Mouse (Mus musculus): ENCODE results near the gene Kmo. TPM values are rescaled to one million over a fixed set of nuclear protein-coding genes. Genes with fewer than 3 reads are reported as not detected.

Kmo gene
- total and polyA plus RNA-seq, 2 experiments, result 69.1 to 319 TPM

- no peaks in the 10 kb centered on the region for H3K79me2 ChIP-seq (ENCODE audit: control insufficient read depth, insufficient read depth, low read length)
- TF ChIP-seq CTCF (IDR thresholded peaks at IDR 0.05; ENCODE audit: low read depth, low read length), result no peak
- no peak overlapping the region for H3K4me3 ChIP-seq (ENCODE audit: insufficient read depth, low read depth, low read length)
- H3K9ac ChIP-seq (ENCODE audit: low read depth, low read length), result no peak overlapping the region
- no peaks in the 10 kb centered on the region for H3K4me1 ChIP-seq (ENCODE audit: control insufficient read depth, insufficient read depth, low read length)
- 52% methylated on average over 4 of the region's 4 CpGs for WGBS
- no peak overlapping the region for H3K27ac ChIP-seq (replicated peaks; ENCODE audit: insufficient read depth, low read depth, low read length)
- no peak for DNase-seq (ENCODE audit: extremely low read depth, low read depth, low spot score)
- H3K36me3 ChIP-seq (ENCODE audit: control insufficient read depth, insufficient read depth, low read length), result no peaks in the 10 kb centered on the region
- no peaks in the 10 kb centered on the region for H3K27me3 ChIP-seq (ENCODE audit: control insufficient read depth, insufficient read depth, low read length)
These were observed 81.0 kb downstream of the Kmo start for GRCm38 (mm10) chr1:175701145-175701544.

GRCm38 (mm10) chr1:175707599-175707998, 87.4 kb downstream of the Kmo start:
- Histone ChIP-seq H3K27me3 (ENCODE audit: control insufficient read depth, insufficient read depth, low read length) (no peaks in the 10 kb centered on the region), H3K4me3 (ENCODE audit: insufficient read depth, low read depth, low read length) (no peak overlapping the region), H3K36me3 (ENCODE audit: control insufficient read depth, insufficient read depth, low read length) (no peaks in the 10 kb centered on the region), H3K27ac (replicated peaks; ENCODE audit: insufficient read depth, low read depth, low read length) (no peak overlapping the region), H3K79me2 (ENCODE audit: control insufficient read depth, insufficient read depth, low read length) (no peaks in the 10 kb centered on the region), H3K9ac (ENCODE audit: low read depth, low read length) (no peak overlapping the region), H3K4me1 (ENCODE audit: control insufficient read depth, insufficient read depth, low read length) (no peaks in the 10 kb centered on the region)
- DNase-seq (ENCODE audit: extremely low read depth, low read depth, low spot score), result no peak
- TF ChIP-seq POLR2A (IDR thresholded peaks at IDR 0.05; ENCODE audit: extremely low read depth, insufficient read depth, low read length), result no peak
- TF ChIP-seq CTCF (IDR thresholded peaks at IDR 0.05; ENCODE audit: low read depth, low read length), result no peak
- WGBS, result 81% methylated on average over 5 of the region's 5 CpGs

- Histone ChIP-seq H3K36me3 (ENCODE audit: control insufficient read depth, insufficient read depth, low read length) (no peaks in the 10 kb centered on the region), H3K79me2 (ENCODE audit: control insufficient read depth, insufficient read depth, low read length) (no peaks in the 10 kb centered on the region), H3K27ac (replicated peaks; ENCODE audit: insufficient read depth, low read depth, low read length) (no peak overlapping the region), H3K4me3 (ENCODE audit: insufficient read depth, low read depth, low read length) (no peak overlapping the region), H3K27me3 (ENCODE audit: control insufficient read depth, insufficient read depth, low read length) (no peaks in the 10 kb centered on the region), H3K9ac (ENCODE audit: low read depth, low read length) (no peak overlapping the region), H3K4me1 (ENCODE audit: control insufficient read depth, insufficient read depth, low read length) (no peaks in the 10 kb centered on the region)
- DNase-seq (ENCODE audit: extremely low read depth, low read depth, low spot score), result no peak
- TF ChIP-seq POLR2A (IDR thresholded peaks at IDR 0.05; ENCODE audit: extremely low read depth, insufficient read depth, low read length) (no peak), CTCF (IDR thresholded peaks at IDR 0.05; ENCODE audit: low read depth, low read length) (no peak)
These were observed 87.8 kb downstream of the Kmo start for GRCm38 (mm10) chr1:175708013-175708412.

Other genes starting within 250 kb of the Kmo start
- 0.09 and 0.40 TPM in 2 replicates for gene Rgs7, start 127.9 kb upstream of the Kmo start, total RNA-seq (2014; rRNA removed)
- 0.11 TPM in 1 of 2 replicates, not detected in the other for gene Rgs7, start 127.9 kb upstream of the Kmo start, polyA plus RNA-seq (2012; rRNA removed)
- 162 and 208 TPM in 2 replicates for gene Fh1, start 5.3 kb downstream of the Kmo start, total RNA-seq (2014; rRNA removed)
- gene Fh1, start 5.3 kb downstream of the Kmo start, polyA plus RNA-seq (2012; rRNA removed), result 58.5 and 67.7 TPM in 2 replicates
- 0.18 and 0.40 TPM in 2 replicates for gene Opn3, start 72.4 kb downstream of the Kmo start, total RNA-seq (2014; rRNA removed)
- gene Opn3, start 72.4 kb downstream of the Kmo start, polyA plus RNA-seq (2012; rRNA removed), result 0.21 and 0.28 TPM in 2 replicates
- gene Chml, start 72.5 kb downstream of the Kmo start, total RNA-seq (2014; rRNA removed), result 1.8 and 2.3 TPM in 2 replicates
- gene Chml, start 72.5 kb downstream of the Kmo start, polyA plus RNA-seq (2012; rRNA removed), result 0.98 and 1.6 TPM in 2 replicates
- not detected in 2 replicates for gene Wdr64, start 78.2 kb downstream of the Kmo start, total RNA-seq (2014; rRNA removed)
- not detected in 2 replicates for gene Wdr64, start 78.2 kb downstream of the Kmo start, polyA plus RNA-seq (2012; rRNA removed)

All from liver, adult 2 months (tissue).